Mouse (Mus musculus) intestine, embryonic 14.5 days (tissue): ENCODE results near the gene Man2a2. TPM values are rescaled to one million over a fixed set of nuclear protein-coding genes. Genes with fewer than 3 reads are reported as not detected.

Source experiments
- ATAC-seq: fragments of 200-750 bp; cut with Nextera tagmentation; replicated peaks from 2 replicates; pipeline ENCODE4 v1.8.0; 2017; ENCODE audit warnings: low read depth, moderate number of reproducible peaks, moderate TSS enrichment, moderate library complexity; ENCODE audit not compliant: low FRiP score, low TSS enrichment
- DNase-seq: peaks from one replicate; pipeline ENCODE4 v3.0.0-alpha.2; 2018; ENCODE audit warnings: low spot score
- H3K27ac ChIP-seq: fragments of 300-500 bp; sonication (generic); 2 replicates; pipeline ENCODE4 v1.5.1; 2014; ENCODE audit warnings: low read depth, mild to moderate bottlenecking, control low read depth
- H3K27me3 ChIP-seq: fragments of 300-500 bp; sonication (generic); replicated peaks from 2 replicates; pipeline ENCODE4 v1.6.1; 2014; ENCODE audit warnings: low read length, control low read depth; ENCODE audit not compliant: control insufficient read depth, insufficient read depth
- H3K36me3 ChIP-seq: fragments of 300-500 bp; sonication (generic); 2 replicates; pipeline ENCODE4 v1.6.1; 2014; ENCODE audit warnings: low read length, control low read depth; ENCODE audit not compliant: control insufficient read depth, insufficient read depth
- H3K4me1 ChIP-seq: fragments of 300-500 bp; sonication (generic); replicated peaks from 2 replicates; pipeline ENCODE4 v1.6.1; 2014; ENCODE audit warnings: low read length, control low read depth, mixed read lengths; ENCODE audit not compliant: control insufficient read depth, insufficient read depth
- H3K4me2 ChIP-seq: fragments of 300-500 bp; sonication (generic); 2 replicates; pipeline ENCODE4 v1.6.1; 2014; ENCODE audit warnings: low read length
- H3K4me3 ChIP-seq: fragments of 300-500 bp; sonication (generic); 2 replicates; pipeline ENCODE4 v1.5.1; 2014; ENCODE audit warnings: low read depth, low read length, control low read depth, mixed read lengths
- H3K9ac ChIP-seq: fragments of 300-500 bp; sonication (generic); 2 replicates; pipeline ENCODE4 v1.6.1; 2014; ENCODE audit warnings: mild to moderate bottlenecking, low read length
- H3K9me3 ChIP-seq: fragments of 300-500 bp; sonication (generic); 2 replicates; pipeline ENCODE4 v1.6.1; 2016; ENCODE audit warnings: low read length, control low read depth; ENCODE audit not compliant: control insufficient read depth
- WGBS: fragments of 180-500 bp; shearing (Covaris S2); extraction: QIAGEN DNeasy Blood & Tissue Kit; methylation state at CpG from one replicate; pipeline ENCODE4 v1.1.7; 2014; 5-methylcytosine and 5-hydroxymethylcytosine counted together
- polyA plus RNA-seq: library from polyadenylated mRNA; unstranded; fragments of >200 nt; fragmentation: Nextera tagmentation; extraction: Ambion mirVana; gene quantifications from 2 replicates; pipeline ENCODE4 v1.2.1, GENCODE M21; 2014

Gene Man2a2
- polyA plus RNA-seq, 1 experiment from 2014 or later: 17.4 TPM

DNA sequence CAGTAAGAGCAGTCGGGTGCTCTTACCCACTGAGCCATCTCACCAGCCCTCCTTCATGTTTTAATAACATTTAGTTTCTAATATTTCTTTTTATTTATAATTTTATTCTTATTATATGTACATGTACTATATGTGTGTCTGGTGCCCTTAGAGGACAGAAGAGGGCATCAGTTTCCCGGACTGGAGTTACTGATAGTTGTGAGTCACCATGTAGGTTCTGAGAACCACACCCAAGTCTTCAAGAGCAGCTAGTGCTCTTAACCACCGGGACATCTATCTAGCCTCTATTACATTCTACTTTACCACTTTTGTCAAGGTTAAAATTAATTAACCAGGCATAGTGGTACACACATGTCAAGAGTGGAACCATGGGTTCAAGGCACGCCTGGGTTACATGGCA lies 23.4 kb upstream of the Man2a2 start:
- H3K9ac ChIP-seq: no peak overlapping the region
- 90% methylated on average over 4 of the region's 4 CpGs for WGBS

DNA sequence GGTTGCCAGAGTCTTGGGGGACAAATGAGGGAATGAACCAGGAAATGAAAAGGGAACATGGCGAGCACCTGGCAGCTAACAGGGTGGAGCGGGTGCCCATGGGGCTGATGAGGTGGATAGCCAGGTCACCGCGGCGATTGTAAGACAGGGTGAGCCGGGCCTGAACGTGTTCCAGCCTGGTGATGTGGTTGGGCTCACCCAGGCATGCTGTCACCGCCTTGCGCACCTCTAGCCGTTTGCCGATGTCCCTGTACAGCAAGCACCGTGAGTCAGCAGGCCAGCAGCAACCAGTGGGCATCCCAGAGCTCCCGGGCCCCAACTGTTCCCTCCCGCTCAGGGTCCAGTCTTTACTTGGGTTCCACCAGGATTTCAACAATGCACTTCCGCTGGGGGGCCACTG lies 20.9 kb upstream of the Man2a2 start:
- no peaks in the 10 kb centered on the region for H3K9me3 ChIP-seq
- DNase-seq (no peak), ATAC-seq (no peak)
- H3K4me3 ChIP-seq: no peak overlapping the region
- 92% methylated on average over 15 of the region's 15 CpGs for WGBS
- H3K36me3 ChIP-seq: peaks cover 66% of the 10 kb centered on the region
- no peak overlapping the region for H3K9ac ChIP-seq
- H3K4me2 ChIP-seq: no peak overlapping the region
- no peaks in the 10 kb centered on the region for H3K27me3 ChIP-seq
- no peaks in the 10 kb centered on the region for H3K4me1 ChIP-seq
- no peak overlapping the region for H3K27ac ChIP-seq

More for the DNA sequence above, 23.4 kb upstream of the Man2a2 start:
- no peak for ATAC-seq
- Histone ChIP-seq H3K27me3 (no peaks in the 10 kb centered on the region), H3K4me2 (no peak overlapping the region), H3K36me3 (peaks cover 75% of the 10 kb centered on the region), H3K4me1 (0 out of 2 replicates have a peak, but pooled peaks cover 3% of the 10 kb centered on the region), H3K9me3 (no peaks in the 10 kb centered on the region), H3K27ac (no peak overlapping the region), H3K4me3 (no peak overlapping the region)
- DNase-seq: no peak

DNA sequence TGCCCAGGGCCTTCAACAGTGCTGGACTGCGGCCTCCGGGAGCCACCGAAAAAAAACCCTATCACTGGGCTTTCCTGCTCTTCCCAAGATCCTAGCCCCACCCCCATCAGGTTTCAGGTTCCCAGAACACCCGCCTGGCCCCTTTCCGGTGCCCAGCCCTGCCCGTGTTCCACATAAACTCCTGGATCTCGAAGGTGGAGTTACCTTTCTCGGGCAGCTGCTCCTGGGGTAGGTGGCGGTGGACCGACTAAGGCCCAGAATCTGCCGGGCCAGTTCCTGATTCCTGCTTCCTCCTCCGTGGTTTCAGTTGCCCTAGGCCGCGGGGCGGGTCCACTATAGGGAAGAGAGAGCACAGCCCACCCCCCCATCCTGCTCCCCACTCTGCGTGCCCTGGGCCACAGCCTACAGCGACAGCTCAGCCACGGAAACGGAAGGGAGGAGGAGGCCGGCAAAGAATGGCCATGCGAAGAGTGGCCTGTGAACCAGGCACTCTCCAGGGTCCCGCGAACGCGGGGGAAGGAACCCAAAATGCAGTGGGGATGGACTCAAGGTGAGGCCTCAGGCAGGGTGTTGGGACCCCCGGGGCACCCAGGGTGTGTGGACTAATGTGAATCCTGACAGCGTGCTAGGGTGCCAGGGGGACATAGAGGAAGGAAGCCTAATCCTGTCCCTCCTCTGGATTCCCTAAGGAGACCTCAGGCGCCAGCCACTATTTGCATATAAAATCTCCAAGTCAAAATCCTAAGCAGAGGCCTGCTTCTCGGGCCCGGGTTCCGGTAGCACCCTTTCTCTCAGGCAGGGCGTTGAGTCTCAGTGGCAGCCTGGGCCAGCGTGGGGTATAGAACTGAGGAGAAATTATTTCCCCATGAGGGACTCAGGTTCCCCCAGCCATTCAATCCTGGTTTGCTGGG lies 16.7 kb upstream of the Man2a2 start, which contains the start of gene Fes:
Gene Fes, minus strand, starts transcription at position 314 of the 911 bp plus-strand sequence.
- H3K36me3 ChIP-seq: peaks cover 29% of the 10 kb centered on the region
- H3K27ac ChIP-seq: peak within 1 kb of the TSS; percentile 35; the same call in 1 of the 2 replicates
- WGBS: 15% methylated on average over 33 of the region's 33 CpGs
- DNase-seq (peak; percentile 72), ATAC-seq (no peak)
- no peaks in the 10 kb centered on the region for H3K27me3 ChIP-seq
- H3K9ac ChIP-seq: peak within 1 kb of the TSS; percentile 43
- peak within 1 kb of the TSS; percentile 46 for H3K4me2 ChIP-seq
- H3K4me3 ChIP-seq: peak within 1 kb of the TSS; percentile 16
- no peaks in the 10 kb centered on the region for H3K9me3 ChIP-seq
- H3K4me1 ChIP-seq: no peaks in the 10 kb centered on the region

DNA sequence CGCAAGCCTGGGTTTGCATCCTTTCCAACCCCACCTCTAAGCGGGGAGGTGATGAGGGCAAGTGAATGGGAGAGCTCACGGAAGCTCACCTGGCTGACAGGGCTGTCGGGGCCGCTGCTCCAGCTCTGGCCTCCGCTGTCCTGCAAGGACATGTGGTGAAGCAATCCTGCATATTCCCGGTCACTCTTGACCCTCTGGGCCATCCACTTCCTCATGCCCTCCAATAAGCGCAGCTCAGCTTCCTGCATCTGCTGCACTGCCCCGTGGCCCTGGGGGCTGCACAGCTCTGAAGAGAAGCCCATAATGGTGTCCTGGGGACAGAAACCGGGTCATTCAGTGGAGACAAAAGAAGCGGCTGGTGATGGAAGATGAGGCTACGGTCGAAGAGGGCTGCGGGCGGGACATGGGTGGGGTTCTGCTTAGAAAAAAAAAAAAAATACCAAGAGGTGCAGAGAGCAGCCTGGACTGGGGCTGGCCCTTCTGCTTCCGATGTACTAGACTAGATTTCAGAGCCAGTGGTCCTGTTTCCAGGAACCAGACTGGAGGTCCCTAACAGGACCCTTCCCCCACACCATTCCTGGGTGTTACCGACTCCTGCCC lies 16.0 kb upstream of the Man2a2 start:
- Histone ChIP-seq H3K9ac (peak overlapping the region; percentile 43), H3K4me1 (no peaks in the 10 kb centered on the region), H3K36me3 (peaks cover 22% of the 10 kb centered on the region), H3K27ac (peak overlapping the region; percentile 35; the same call in 1 of the 2 replicates), H3K9me3 (no peaks in the 10 kb centered on the region), H3K4me3 (peak overlapping the region; percentile 16), H3K27me3 (no peaks in the 10 kb centered on the region), H3K4me2 (peak overlapping the region; percentile 46)
- ATAC-seq (no peak), DNase-seq (no peak)
- WGBS: 43% methylated on average over 17 of the region's 17 CpGs

DNA sequence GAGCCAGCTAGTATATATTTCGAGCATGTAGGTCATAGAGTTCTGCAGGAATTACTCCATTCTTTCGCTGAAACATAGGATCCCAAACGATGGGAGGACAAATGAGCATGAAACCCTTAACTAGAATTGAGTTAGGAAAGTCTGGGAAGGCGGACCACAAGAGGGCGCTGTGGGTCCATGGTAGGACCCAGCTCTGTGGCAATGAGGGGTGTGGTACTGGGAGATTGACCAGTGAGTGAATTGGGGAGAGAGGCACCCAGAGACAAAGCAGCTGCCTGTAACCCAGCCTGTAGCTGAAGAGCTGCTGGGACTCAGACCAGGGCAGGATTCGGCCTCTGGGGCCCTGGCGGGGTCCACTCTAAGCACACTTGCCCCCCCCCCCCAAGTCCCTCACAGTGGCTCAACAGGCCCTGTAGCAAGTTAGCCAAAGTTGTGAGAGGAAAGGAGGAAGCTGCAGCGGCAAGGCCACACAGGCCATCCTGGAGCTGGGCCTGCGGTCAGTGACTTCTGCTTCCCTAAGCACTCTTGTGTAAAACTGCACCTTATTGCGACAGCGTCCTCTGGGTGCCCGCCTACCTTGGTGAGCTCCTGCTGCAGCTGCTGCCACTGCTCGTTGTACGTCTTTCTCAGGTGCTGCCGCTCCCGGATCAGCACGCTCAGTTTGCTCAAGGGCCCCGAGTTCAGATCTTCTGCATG lies 15.2 kb upstream of the Man2a2 start:
- Histone ChIP-seq H3K4me3 (peak overlapping the region; percentile 16), H3K9me3 (no peaks in the 10 kb centered on the region), H3K36me3 (peaks cover 14% of the 10 kb centered on the region), H3K9ac (peak overlapping the region; percentile 43; the same call in 1 of the 2 replicates), H3K4me1 (no peaks in the 10 kb centered on the region), H3K27me3 (no peaks in the 10 kb centered on the region), H3K4me2 (peak overlapping the region; percentile 46), H3K27ac (no peak overlapping the region)
- DNase-seq: peak; percentile 98
- WGBS: 40% methylated on average over 18 of the region's 18 CpGs
- peak; percentile 47; the same call in 1 of the 2 replicates for ATAC-seq

DNA sequence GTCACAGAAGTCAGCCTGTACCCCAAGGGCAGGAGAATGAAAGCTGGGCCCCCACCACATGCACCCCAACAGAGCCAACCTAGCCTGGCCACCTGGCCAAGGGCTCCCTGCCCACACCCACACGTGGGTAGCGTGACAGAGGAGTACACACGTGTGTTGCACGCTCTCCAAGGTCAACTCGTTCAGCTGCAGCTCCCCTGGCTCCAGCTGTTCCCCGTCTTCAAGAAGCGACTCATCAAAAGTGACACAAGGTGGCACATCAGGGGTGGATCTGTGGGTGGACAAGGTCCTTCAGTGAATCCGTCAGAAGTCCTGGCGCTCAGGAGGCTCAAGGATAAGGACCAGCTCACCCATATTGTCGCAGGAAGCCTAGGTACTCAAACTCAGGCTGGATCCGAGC lies 11.7 kb upstream of the Man2a2 start:
- no peak overlapping the region for H3K27ac ChIP-seq
- H3K4me3 ChIP-seq: no peak overlapping the region
- H3K4me2 ChIP-seq: no peak overlapping the region
- 72% methylated on average over 11 of the region's 11 CpGs for WGBS
- no peaks in the 10 kb centered on the region for H3K27me3 ChIP-seq
- DNase-seq: no peak
- H3K9ac ChIP-seq: no peak overlapping the region
- no peaks in the 10 kb centered on the region for H3K36me3 ChIP-seq
- no peaks in the 10 kb centered on the region for H3K9me3 ChIP-seq
- no peaks in the 10 kb centered on the region for H3K4me1 ChIP-seq
- no peak for ATAC-seq

DNA sequence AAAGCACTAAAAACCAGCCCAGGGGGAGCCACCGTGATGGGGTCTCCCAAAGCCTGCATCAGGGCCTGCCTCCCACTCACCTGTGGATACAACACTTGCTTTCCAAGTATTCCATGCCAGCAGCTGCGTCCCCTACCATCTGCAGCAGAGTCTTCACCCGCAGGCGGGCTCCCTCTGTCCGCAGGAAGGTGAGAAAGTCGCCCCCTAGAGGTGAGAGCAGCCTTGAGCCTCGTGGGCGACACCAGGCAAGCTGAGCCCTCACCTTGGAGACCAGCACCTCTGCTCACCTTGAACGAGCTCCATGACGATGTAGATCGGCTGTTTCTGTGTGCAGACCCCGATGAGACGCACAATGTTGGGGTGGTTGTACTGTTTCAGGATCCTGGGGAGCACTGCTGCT lies 8.4 kb upstream of the Man2a2 start:
- H3K9ac ChIP-seq: no peak overlapping the region
- H3K9me3 ChIP-seq: no peaks in the 10 kb centered on the region
- H3K4me3 ChIP-seq: no peak overlapping the region
- 63% methylated on average over 13 of the region's 13 CpGs for WGBS
- H3K4me1 ChIP-seq: no peaks in the 10 kb centered on the region
- no peak overlapping the region for H3K4me2 ChIP-seq
- H3K36me3 ChIP-seq: no peaks in the 10 kb centered on the region
- H3K27ac ChIP-seq: no peak overlapping the region
- ATAC-seq: no peak
- DNase-seq: no peak
- no peaks in the 10 kb centered on the region for H3K27me3 ChIP-seq

DNA sequence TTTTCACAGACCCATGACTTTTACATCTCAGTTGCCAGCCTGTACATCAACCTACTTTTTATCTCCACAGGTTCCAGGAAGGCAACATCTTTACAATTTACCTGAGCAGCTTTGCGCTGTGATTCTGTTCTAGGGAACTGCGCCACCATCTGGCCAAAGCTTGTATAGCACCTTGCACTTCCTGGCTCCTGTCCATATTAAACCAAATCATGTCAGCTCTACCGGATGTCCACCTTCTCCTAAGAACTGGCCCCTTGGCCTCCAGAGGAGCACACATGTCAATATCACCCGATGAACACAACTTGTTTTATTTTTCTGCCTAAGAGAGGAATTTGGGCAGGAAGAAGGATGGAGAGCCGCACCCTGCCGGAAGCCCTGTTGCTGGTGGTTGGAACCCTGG lies 6.3 kb upstream of the Man2a2 start:
- DNase-seq (peak; percentile 93), ATAC-seq (no peak)
- no peak overlapping the region for H3K9ac ChIP-seq
- no peaks in the 10 kb centered on the region for H3K27me3 ChIP-seq
- no peaks in the 10 kb centered on the region for H3K4me1 ChIP-seq
- no peak overlapping the region for H3K4me2 ChIP-seq
- no peak overlapping the region for H3K4me3 ChIP-seq
- H3K27ac ChIP-seq: no peak overlapping the region
- H3K36me3 ChIP-seq: no peaks in the 10 kb centered on the region
- 27% methylated on average over 6 of the region's 6 CpGs for WGBS
- H3K9me3 ChIP-seq: no peaks in the 10 kb centered on the region
